ENCODE assay signal across 10 mouse cellular contexts in genomic region chr16:34347574-34347973, GRCm38 (mm10).
DNase-seq lines count a peak whose midpoint lies in the region; TF ChIP-seq lines count a peak whose summit lies in the region.
"Had no signal": no experiment of that assay in that cellular context is flagged by ENCODE, and none has a peak within 500 bp of the region (broad histone marks: within the 10 kb centered on the region; RNA-seq: fewer than 3 reads in every experiment).

No protein-coding gene starts in this region.

- DNase-seq in left cerebral cortex, adult 2 months (ENCODE audit: extremely low spot score in 1 of 2, low spot score in 2 of 2), result no peak
- no peak for DNase-seq in left cerebral cortex, postnatal 36 days (ENCODE audit: low spot score in 2 of 2)
- peak; percentile 53 to 73 for DNase-seq in heart, adult 9 months (ENCODE audit: low spot score in 2 of 2)
- DNase-seq in kidney, adult 2 months, result peak; percentile 95
- DNase-seq in lung, postnatal 14 days, result peak; percentile 54
- DNase-seq in spleen, adult 12 weeks (ENCODE audit: low spot score), result no peak
- no peak for DNase-seq in layer of hippocampus, adult 9-10 months (ENCODE audit: low spot score)
- DNase-seq: thymus, postnatal 25 days had no signal

- intact Hi-C loops in left cerebral cortex, adult 2 months (cut with DNase I), result no loop called here
- intact Hi-C loops in left cerebral cortex, postnatal 36 days (cut with DNase I), result loop anchor here (5.0 to 10.0 kb wide), 2 partner anchors 225 to 357 kb away; partner anchors contain the start of gene Kalrn

- H3K27me3 ChIP-seq in kidney, adult 2 months (replicated peaks; ENCODE audit: control insufficient read depth, insufficient read depth, low read length), result no peaks in the 10 kb centered on the region
- H3K27me3 ChIP-seq: limb, embryonic 12.5 days had no signal

- no peak for TF ChIP-seq CTCF in left cerebral cortex, adult 2 months (IDR thresholded peaks at IDR 0.05)
- TF ChIP-seq CTCF in kidney, adult 2 months (conservative IDR thresholded peaks at IDR 0.05; ENCODE audit: insufficient read depth, insufficient read length, low read depth, low read length), result no peak

- 7% methylated on average over 10 of the region's 10 CpGs for WGBS in kidney, adult 2 months

- H3K4me3 ChIP-seq in left cerebral cortex, adult 2 months, result no peak overlapping the region
- no peak overlapping the region for H3K4me3 ChIP-seq in kidney, adult 2 months (ENCODE audit: insufficient read depth, low read depth, low read length)
- H3K4me3 ChIP-seq: erythroblast, embryonic 14.5 days; limb, embryonic 12.5 days had no signal

- H3K36me3 ChIP-seq in kidney, adult 2 months (ENCODE audit: control insufficient read depth, insufficient read depth, low read length), result no peaks in the 10 kb centered on the region

- TF ChIP-seq POLR2A in kidney, adult 2 months (IDR thresholded peaks at IDR 0.05; ENCODE audit: low read depth, low read length), result no peak

- H3K4me1 ChIP-seq in kidney, adult 2 months (ENCODE audit: control insufficient read depth, insufficient read depth, low read length), result peaks cover 32% of the 10 kb centered on the region

- H3K27ac ChIP-seq in left cerebral cortex, adult 2 months, result peak overlapping the region; percentile 12; the same call in 1 of the 2 replicates
- peak overlapping the region; percentile 52 for H3K27ac ChIP-seq in kidney, adult 2 months (ENCODE audit: insufficient read depth, low read depth, low read length)
- H3K27ac ChIP-seq: limb, embryonic 12.5 days had no signal

Comparison
In these comparisons a context has a peak if more than half of its experiments do, and no peak if none do; other contexts are left out.
1. DNase-seq: peak in heart, adult 9 months (2 of 2), kidney, adult 2 months (single experiment) and lung, postnatal 14 days (single experiment); none in left cerebral cortex, adult 2 months (0 of 2), left cerebral cortex, postnatal 36 days (0 of 2), spleen, adult 12 weeks (single experiment) and layer of hippocampus, adult 9-10 months (single experiment).